Mouse (Mus musculus) liver, adult 2 months (tissue): ENCODE data around the gene Lrrc63. TPM values are rescaled to one million over a fixed set of nuclear protein-coding genes. Genes with fewer than 3 reads are reported as not detected.
A peak's percentile ranks its signal among the peaks of the same experiment; 100 is the strongest.

Source experiments
- DNase-seq: peaks from one replicate; pipeline ENCODE4 v3.0.0-alpha.2; 2011; ENCODE audit warnings: low read depth, low spot score; ENCODE audit errors: extremely low read depth
- H3K27ac ChIP-seq: fragments of 200-500 bp; replicated peaks from 2 replicates; pipeline ENCODE4 v1.5.1; 2012; ENCODE audit warnings: low read depth, mild to moderate bottlenecking, control low read depth, inconsistent platforms, low read length; ENCODE audit not compliant: insufficient read depth
- H3K27me3 ChIP-seq: fragments of 200-500 bp; 2 replicates; pipeline ENCODE4 v1.6.1; 2012; ENCODE audit warnings: mild to moderate bottlenecking, moderate library complexity, low read length, inconsistent platforms; ENCODE audit not compliant: control insufficient read depth, insufficient read depth
- H3K36me3 ChIP-seq: fragments of 200-500 bp; 2 replicates; pipeline ENCODE4 v1.6.1; 2012; ENCODE audit warnings: low read length, inconsistent platforms; ENCODE audit not compliant: control insufficient read depth, insufficient read depth
- H3K4me1 ChIP-seq: fragments of 200-500 bp; 2 replicates; pipeline ENCODE4 v1.6.1; 2011; ENCODE audit warnings: low read length; ENCODE audit not compliant: control insufficient read depth, insufficient read depth
- H3K4me3 ChIP-seq: fragments of 200-500 bp; 2 replicates; pipeline ENCODE4 v1.5.1; 2011; ENCODE audit warnings: low read depth, mild to moderate bottlenecking, control low read depth, low read length, moderate library complexity; ENCODE audit not compliant: insufficient read depth
- H3K79me2 ChIP-seq: fragments of 200-500 bp; 2 replicates; pipeline ENCODE4 v1.6.1; 2012; ENCODE audit warnings: inconsistent platforms, mild to moderate bottlenecking, low read length, moderate library complexity; ENCODE audit not compliant: control insufficient read depth, insufficient read depth
- H3K9ac ChIP-seq: fragments of 200-500 bp; 2 replicates; pipeline ENCODE4 v1.6.1; 2012; ENCODE audit warnings: low read depth, mild to moderate bottlenecking, control low read depth, inconsistent platforms, low read length
- CTCF ChIP-seq: fragments of 200-500 bp; IDR thresholded peaks from 2 replicates; pipeline ENCODE4 v1.5.1; 2011; ENCODE audit warnings: low read depth, low read length, control low read depth
- POLR2A ChIP-seq: fragments of 200-500 bp; IDR thresholded peaks from 2 replicates; pipeline ENCODE4 v1.6.1; 2011; ENCODE audit warnings: low read length, control low read depth; ENCODE audit not compliant: insufficient read depth; ENCODE audit errors: extremely low read depth
- WGBS: fragments of 180-500 bp; shearing (Covaris S2); methylation state at CpG from one replicate; pipeline ENCODE4 v1.1.7; 2018; 5-methylcytosine and 5-hydroxymethylcytosine counted together
- polyA plus RNA-seq: library from polyadenylated mRNA; depleted of rRNA; stranded (reverse); fragments of >200 nt; gene quantifications from 2 replicates; pipeline ENCODE4 v1.2.3, GENCODE M21; 2012
- total RNA-seq: library from RNA; depleted of rRNA; stranded (reverse); fragments of >200 nt; gene quantifications from 2 replicates; pipeline ENCODE4 v1.2.3, GENCODE M21; 2014

The Lrrc63 gene
- total and polyA plus RNA-seq, 2 experiments: under 0.01 to 0.04 TPM

DNA sequence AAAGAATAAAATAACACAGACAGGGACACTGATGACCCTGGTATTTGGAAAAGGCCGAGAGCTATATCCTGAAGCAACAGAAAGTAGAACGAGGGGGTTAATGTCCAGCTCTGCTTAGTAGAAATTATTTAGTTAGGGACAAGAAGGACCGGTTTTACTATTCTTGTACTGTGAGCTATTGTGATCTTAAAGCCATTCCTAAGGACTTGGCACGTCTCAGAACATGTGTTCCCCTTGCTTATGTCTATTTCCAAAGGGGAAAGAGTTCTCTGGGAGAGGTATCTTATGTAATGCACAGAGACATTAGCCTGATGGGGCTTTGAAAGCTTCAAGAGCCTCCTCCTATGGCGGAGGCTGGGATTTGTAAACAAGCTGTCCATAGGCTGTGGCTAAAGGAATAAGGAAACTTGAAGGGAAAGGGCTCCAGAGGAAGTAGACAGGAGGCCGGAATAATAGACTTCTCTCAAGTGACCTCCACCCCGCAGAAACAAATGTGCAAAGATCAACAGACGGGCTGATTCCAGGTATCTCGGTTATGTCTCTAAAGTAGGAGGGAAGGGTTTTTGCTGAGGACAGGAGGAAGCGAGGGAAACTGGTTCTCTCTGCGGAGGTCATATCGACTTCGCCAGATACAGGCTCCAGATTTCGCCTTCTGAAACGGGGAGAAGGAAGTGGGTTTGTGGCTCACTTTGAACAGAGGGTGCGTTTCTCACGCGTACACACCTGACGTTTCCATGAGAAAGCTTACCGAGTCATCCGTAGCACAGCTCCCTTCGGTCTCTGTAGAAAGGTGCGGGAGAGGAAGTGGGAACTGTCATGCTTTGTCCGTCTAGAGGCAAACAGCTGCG lies 5.7 kb upstream of the Lrrc63 start:
- Histone ChIP-seq H3K27me3 (no peaks in the 10 kb centered on the region), H3K9ac (peak overlapping the region; percentile 12), H3K4me1 (peaks cover 5% of the 10 kb centered on the region; the same call in 1 of the 2 replicates), H3K4me3 (peak overlapping the region; percentile 24), H3K79me2 (peaks cover 32% of the 10 kb centered on the region), H3K36me3 (peaks cover 6% of the 10 kb centered on the region), H3K27ac (no peak overlapping the region; the same call in 1 of the 2 replicates)
- TF ChIP-seq POLR2A (no peak), CTCF (no peak)
- WGBS: 68% methylated on average over 25 of the region's 25 CpGs
- DNase-seq: no peak

- H3K27me3 ChIP-seq: no peaks in the 10 kb centered on the region
- peaks cover 5% of the 10 kb centered on the region; the same call in 1 of the 2 replicates for H3K4me1 ChIP-seq
- WGBS: 4% methylated on average over 12 of the region's 12 CpGs
- peaks cover 2% of the 10 kb centered on the region; the same call in 1 of the 2 replicates for H3K36me3 ChIP-seq
- TF ChIP-seq CTCF (no peak), POLR2A (no peak)
- H3K4me3 ChIP-seq: peak overlapping the region; percentile 55
- H3K79me2 ChIP-seq: peaks cover 25% of the 10 kb centered on the region
- H3K9ac ChIP-seq: peak overlapping the region; percentile 77
- peak; percentile 69 for DNase-seq
- peak overlapping the region; percentile 66 for H3K27ac ChIP-seq
Observed at GRCm38 (mm10) chr14:75131324-75131935, 749 bp upstream of the Lrrc63 start.

DNA sequence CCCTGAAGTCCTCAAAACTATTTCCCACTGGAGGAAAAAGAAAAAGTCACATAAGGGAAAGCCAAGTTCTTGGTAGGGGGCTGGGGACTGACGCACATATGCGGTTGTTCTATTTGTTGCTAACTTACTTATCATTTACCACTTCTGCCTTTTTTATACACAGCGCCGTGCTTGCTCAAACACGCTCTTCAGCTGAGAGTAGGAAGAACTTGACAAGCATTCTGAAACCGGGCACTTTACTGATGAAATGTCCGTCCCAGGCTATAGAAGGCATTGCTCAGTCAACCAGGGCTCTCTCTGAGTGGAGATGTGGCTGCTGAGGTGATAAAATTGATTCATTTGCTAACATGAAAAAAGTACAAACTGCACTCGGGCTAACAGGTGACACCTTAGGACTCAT lies 9.0 kb downstream of the Lrrc63 start:
- H3K4me3 ChIP-seq: no peak overlapping the region
- DNase-seq: no peak
- H3K4me1 ChIP-seq: no peaks in the 10 kb centered on the region
- H3K27me3 ChIP-seq: no peaks in the 10 kb centered on the region
- no peak overlapping the region for H3K27ac ChIP-seq
- WGBS: 83% methylated on average over 8 of the region's 8 CpGs
- TF ChIP-seq CTCF (no peak), POLR2A (no peak)
- no peaks in the 10 kb centered on the region for H3K36me3 ChIP-seq
- no peaks in the 10 kb centered on the region for H3K79me2 ChIP-seq
- H3K9ac ChIP-seq: no peak overlapping the region

DNA sequence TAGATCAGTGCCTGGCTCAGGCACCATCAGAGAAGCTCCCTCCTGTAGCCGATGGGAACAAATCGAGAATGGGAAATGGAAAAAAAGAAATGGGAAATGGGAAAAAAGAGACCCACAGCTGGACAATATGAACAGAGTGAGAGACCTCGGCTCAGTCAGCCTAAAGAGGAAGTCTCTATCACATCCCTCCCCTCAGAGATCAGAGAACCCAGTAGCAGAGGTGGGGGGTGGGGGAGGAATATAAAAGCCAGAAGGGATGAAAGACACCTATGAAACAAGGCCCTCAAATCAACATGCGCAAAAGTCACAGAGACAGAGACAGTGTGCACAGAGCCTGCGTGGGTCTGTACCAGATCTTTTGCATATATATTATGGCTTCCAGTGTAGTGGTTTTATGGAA lies 27.7 kb downstream of the Lrrc63 start:
- 86% methylated on average over 5 of the region's 5 CpGs for WGBS
- no peaks in the 10 kb centered on the region for H3K36me3 ChIP-seq
- H3K4me3 ChIP-seq: no peak overlapping the region
- DNase-seq: no peak
- no peak overlapping the region for H3K27ac ChIP-seq
- TF ChIP-seq POLR2A (no peak), CTCF (no peak)
- no peaks in the 10 kb centered on the region for H3K79me2 ChIP-seq
- H3K4me1 ChIP-seq: no peaks in the 10 kb centered on the region
- no peaks in the 10 kb centered on the region for H3K27me3 ChIP-seq
- no peak overlapping the region for H3K9ac ChIP-seq

DNA sequence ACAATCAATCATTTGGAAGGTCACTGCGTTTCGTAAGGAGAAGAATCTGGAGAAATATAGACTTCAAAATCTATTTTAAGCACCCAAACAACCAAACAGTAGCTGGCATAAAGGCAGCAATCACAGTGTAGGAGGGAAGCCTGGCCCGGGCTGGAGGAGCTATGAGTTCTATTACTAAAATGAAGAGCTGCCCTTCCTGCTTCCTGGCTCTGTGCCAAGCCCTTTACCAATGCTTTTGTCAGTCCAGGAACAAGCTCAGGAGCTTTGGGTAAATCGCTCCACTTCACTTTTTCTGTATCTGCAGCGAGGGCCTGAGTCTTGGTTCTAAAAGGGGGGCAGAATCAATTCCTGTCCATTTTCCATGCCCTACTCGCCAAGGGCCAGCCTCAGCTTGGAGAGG lies 52.7 kb downstream of the Lrrc63 start:
- no peak for TF ChIP-seq POLR2A
- no peak for TF ChIP-seq CTCF
- WGBS: 80% methylated on average over 6 of the region's 6 CpGs

More for the DNA sequence above, 52.7 kb downstream of the Lrrc63 start:
- H3K9ac ChIP-seq: no peak overlapping the region
- no peaks in the 10 kb centered on the region for H3K4me1 ChIP-seq
- no peaks in the 10 kb centered on the region for H3K27me3 ChIP-seq
- H3K27ac ChIP-seq: no peak overlapping the region
- DNase-seq: no peak
- no peaks in the 10 kb centered on the region for H3K36me3 ChIP-seq
- H3K4me3 ChIP-seq: no peak overlapping the region
- H3K79me2 ChIP-seq: no peaks in the 10 kb centered on the region
